Comparison of ENCODE assay signal across 30 mouse cellular contexts in the genomic region with DNA sequence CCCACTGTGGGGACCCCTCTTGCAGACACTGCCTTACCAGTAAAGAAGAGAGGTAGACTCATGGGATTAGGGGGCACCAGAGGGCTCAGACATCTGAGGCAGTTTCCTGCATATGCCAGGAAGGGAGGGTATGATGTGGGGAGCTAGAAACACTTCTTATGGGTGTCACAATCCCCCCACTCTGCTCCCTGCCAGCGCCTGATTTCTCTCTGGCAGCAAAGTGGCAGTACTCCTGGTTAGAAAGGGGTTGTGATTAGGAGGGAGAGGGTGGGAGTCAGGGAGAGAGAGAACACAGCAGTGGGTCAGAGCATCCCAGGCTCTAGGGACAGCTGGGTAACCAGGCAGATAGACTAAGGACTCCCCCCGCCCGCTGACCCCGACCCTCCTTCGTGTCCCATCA.
DNase-seq lines count a peak whose midpoint lies in the region; ATAC-seq and TF ChIP-seq lines count a peak whose summit lies in the region.
"Had no signal": no experiment of that assay in that cellular context is flagged by ENCODE, and none has a peak within 500 bp of the region (broad histone marks: within the 10 kb centered on the region; RNA-seq: fewer than 3 reads in every experiment).

No protein-coding gene starts in this region.

- H3K27ac ChIP-seq in hindbrain, embryonic 12.5 days, result no peak overlapping the region
- H3K27ac ChIP-seq in hindbrain, postnatal 0 days, result no peak overlapping the region
- H3K27ac ChIP-seq in neural tube, embryonic 13.5 days (replicated peaks), result no peak overlapping the region
- H3K27ac ChIP-seq in neural tube, embryonic 15.5 days (replicated peaks), result no peak overlapping the region
- H3K27ac ChIP-seq in forebrain, embryonic 15.5 days (replicated peaks), result peak overlapping the region; percentile 63
- H3K27ac ChIP-seq: embryonic facial prominence, embryonic 12.5 days; heart, adult 2 months; kidney, embryonic 15.5 days; layer of hippocampus, adult 2 months; limb, embryonic 15.5 days; liver, embryonic 13.5 days; macrophage; stomach, postnatal 0 days had no signal

- H3K9me3 ChIP-seq in hindbrain, embryonic 12.5 days (replicated peaks), result no peaks in the 10 kb centered on the region
- H3K9me3 ChIP-seq in hindbrain, postnatal 0 days (ENCODE audit: low read length), result no peaks in the 10 kb centered on the region
- no peaks in the 10 kb centered on the region for H3K9me3 ChIP-seq in neural tube, embryonic 13.5 days
- no peaks in the 10 kb centered on the region for H3K9me3 ChIP-seq in neural tube, embryonic 15.5 days (replicated peaks)
- no peaks in the 10 kb centered on the region for H3K9me3 ChIP-seq in forebrain, embryonic 15.5 days
- H3K9me3 ChIP-seq: embryonic facial prominence, embryonic 12.5 days; heart, embryonic 12.5 days; kidney, embryonic 15.5 days; limb, embryonic 15.5 days; liver, embryonic 13.5 days had no signal

- no peaks in the 10 kb centered on the region for H3K36me3 ChIP-seq in hindbrain, embryonic 12.5 days
- no peaks in the 10 kb centered on the region for H3K36me3 ChIP-seq in hindbrain, postnatal 0 days (ENCODE audit: insufficient read depth, low read length)
- no peaks in the 10 kb centered on the region for H3K36me3 ChIP-seq in neural tube, embryonic 13.5 days
- no peaks in the 10 kb centered on the region for H3K36me3 ChIP-seq in neural tube, embryonic 15.5 days
- H3K36me3 ChIP-seq in forebrain, embryonic 15.5 days, result no peaks in the 10 kb centered on the region
- H3K36me3 ChIP-seq: embryonic facial prominence, embryonic 12.5 days; heart, embryonic 12.5 days; kidney, embryonic 15.5 days; limb, embryonic 15.5 days; liver, embryonic 13.5 days had no signal

- ATAC-seq in hindbrain, embryonic 12.5 days (ENCODE audit: low FRiP score), result 0 out of 2 replicates have a peak, but pooled peaks have one; percentile 32
- ATAC-seq in hindbrain, postnatal 0 days, result no peak
- 0 out of 2 replicates have a peak, but pooled peaks have one; percentile 16 for ATAC-seq in neural tube, embryonic 13.5 days (ENCODE audit: low read depth)
- no peak for ATAC-seq in neural tube, embryonic 15.5 days (ENCODE audit: low FRiP score)
- ATAC-seq in forebrain, embryonic 15.5 days (replicated peaks), result peak; percentile 41
- ATAC-seq: activated CD4-positive, CD25-positive, alpha-beta regulatory T cell, adult 4 months; inflammation-experienced regulatory T-cells, adult 6 months had no signal

- H3K4me1 ChIP-seq in hindbrain, embryonic 12.5 days, result peaks cover 39% of the 10 kb centered on the region
- peaks cover 5% of the 10 kb centered on the region; the same call in 1 of the 2 replicates for H3K4me1 ChIP-seq in hindbrain, postnatal 0 days (ENCODE audit: insufficient read depth, low read length)
- peaks cover 56% of the 10 kb centered on the region for H3K4me1 ChIP-seq in neural tube, embryonic 13.5 days (replicated peaks)
- peaks cover 43% of the 10 kb centered on the region for H3K4me1 ChIP-seq in neural tube, embryonic 15.5 days
- peaks cover 28% of the 10 kb centered on the region for H3K4me1 ChIP-seq in forebrain, embryonic 15.5 days

- H3K9ac ChIP-seq in hindbrain, embryonic 12.5 days, result no peak overlapping the region
- no peak overlapping the region for H3K9ac ChIP-seq in hindbrain, postnatal 0 days (replicated peaks; ENCODE audit: low read length)
- H3K9ac ChIP-seq in neural tube, embryonic 13.5 days, result no peak overlapping the region
- H3K9ac ChIP-seq in neural tube, embryonic 15.5 days (replicated peaks), result no peak overlapping the region
- H3K9ac ChIP-seq in forebrain, embryonic 15.5 days (replicated peaks), result no peak overlapping the region
- H3K9ac ChIP-seq: embryonic facial prominence, embryonic 12.5 days; heart, embryonic 12.5 days; kidney, embryonic 15.5 days; limb, embryonic 15.5 days; liver, embryonic 13.5 days had no signal

- H3K4me2 ChIP-seq in hindbrain, embryonic 12.5 days (replicated peaks), result no peak overlapping the region
- no peak overlapping the region for H3K4me2 ChIP-seq in hindbrain, postnatal 0 days (ENCODE audit: low read depth, low read length)
- no peak overlapping the region for H3K4me2 ChIP-seq in neural tube, embryonic 13.5 days
- H3K4me2 ChIP-seq in neural tube, embryonic 15.5 days, result no peak overlapping the region
- no peak overlapping the region for H3K4me2 ChIP-seq in forebrain, embryonic 15.5 days (replicated peaks)
- H3K4me2 ChIP-seq: embryonic facial prominence, embryonic 12.5 days; heart, embryonic 12.5 days; kidney, embryonic 15.5 days; limb, embryonic 15.5 days; liver, embryonic 13.5 days had no signal

- WGBS in hindbrain, embryonic 12.5 days, result 45% methylated on average over 5 of the region's 5 CpGs
- WGBS in hindbrain, postnatal 0 days, result 61% methylated on average over 5 of the region's 5 CpGs
- WGBS in neural tube, embryonic 13.5 days, result 55% methylated on average over 5 of the region's 5 CpGs
- 64% methylated on average over 5 of the region's 5 CpGs for WGBS in neural tube, embryonic 15.5 days
- 54% methylated on average over 5 of the region's 5 CpGs for WGBS in forebrain, embryonic 15.5 days

- no peak overlapping the region for H3K4me3 ChIP-seq in hindbrain, embryonic 12.5 days
- no peak overlapping the region for H3K4me3 ChIP-seq in hindbrain, postnatal 0 days (ENCODE audit: low read length)
- no peak overlapping the region for H3K4me3 ChIP-seq in neural tube, embryonic 13.5 days
- H3K4me3 ChIP-seq in neural tube, embryonic 15.5 days (replicated peaks), result no peak overlapping the region
- no peak overlapping the region for H3K4me3 ChIP-seq in forebrain, embryonic 15.5 days
- H3K4me3 ChIP-seq: embryonic facial prominence, embryonic 12.5 days; heart, adult 2 months; heart, embryonic 12.5 days; kidney, embryonic 15.5 days; layer of hippocampus, adult 2 months; limb, embryonic 15.5 days; liver, embryonic 13.5 days; myocyte had no signal

- DNase-seq in hindbrain, postnatal 0 days (ENCODE audit: low spot score), result no peak
- no peak for DNase-seq in layer of hippocampus, adult 8-10 months (ENCODE audit: low spot score in 2 of 2)
- DNase-seq in adrenal gland, postnatal 36 days, result no peak
- DNase-seq: adrenal gland, adult 2 months; B cell, adult 2 months; cerebellum, adult 8-10 months; heart, adult 2 months; heart, postnatal 4 days; kidney, adult 11 months; kidney, postnatal 25 days; liver, embryonic 13.5 days; lung, adult 18-20 months; lung, postnatal 10 days; right cerebral cortex, postnatal 4 days; thymus, adult 18-20 months; thymus, postnatal 25 days had no signal

- no peak for TF ChIP-seq CTCF in hindbrain, postnatal 0 days (IDR thresholded peaks at IDR 0.05; ENCODE audit: low read depth)

- H3K27me3 ChIP-seq in hindbrain, embryonic 12.5 days, result no peaks in the 10 kb centered on the region
- no peaks in the 10 kb centered on the region for H3K27me3 ChIP-seq in hindbrain, postnatal 0 days (ENCODE audit: insufficient read depth, low read length)
- H3K27me3 ChIP-seq in neural tube, embryonic 13.5 days, result peaks cover 5% of the 10 kb centered on the region; the same call in 1 of the 2 replicates
- no peaks in the 10 kb centered on the region for H3K27me3 ChIP-seq in neural tube, embryonic 15.5 days (replicated peaks)
- H3K27me3 ChIP-seq in forebrain, embryonic 15.5 days, result no peaks in the 10 kb centered on the region
- H3K27me3 ChIP-seq: embryonic facial prominence, embryonic 12.5 days; kidney, embryonic 15.5 days; limb, embryonic 15.5 days; liver, embryonic 13.5 days had no signal

Comparison
In these comparisons a context has a peak if more than half of its experiments do, and no peak if none do; other contexts are left out.
1. ATAC-seq: peak in hindbrain, embryonic 12.5 days (single experiment), neural tube, embryonic 13.5 days (single experiment) and forebrain, embryonic 15.5 days (single experiment); none in hindbrain, postnatal 0 days (single experiment) and neural tube, embryonic 15.5 days (single experiment).